Mouse (Mus musculus) small intestine, adult 2 months (tissue): ENCODE measurements around the gene Foxg1. TPM values are rescaled to one million over a fixed set of nuclear protein-coding genes. Genes with fewer than 3 reads are reported as not detected.

Experiments used
- H3K27ac ChIP-seq: fragments of 200-500 bp; 2 replicates; pipeline ENCODE4 v1.5.1; 2012; ENCODE audit warnings: low read depth, low read length, control low read depth, inconsistent platforms; ENCODE audit not compliant: insufficient read depth
- H3K27me3 ChIP-seq: fragments of 200-500 bp; 2 replicates; pipeline ENCODE4 v1.6.1; 2012; ENCODE audit warnings: mild to moderate bottlenecking, moderate library complexity, low read length, inconsistent platforms; ENCODE audit not compliant: control insufficient read depth, insufficient read depth
- H3K36me3 ChIP-seq: fragments of 200-500 bp; 2 replicates; pipeline ENCODE4 v1.6.1; 2012; ENCODE audit warnings: mild to moderate bottlenecking, low read length, control low read depth, inconsistent platforms; ENCODE audit not compliant: control insufficient read depth, insufficient read depth
- H3K4me1 ChIP-seq: fragments of 200-500 bp; 2 replicates; pipeline ENCODE4 v1.6.1; 2012; ENCODE audit warnings: low read length, inconsistent platforms, mixed read lengths; ENCODE audit not compliant: control insufficient read depth, insufficient read depth, insufficient read length
- H3K4me3 ChIP-seq: fragments of 200-500 bp; 2 replicates; pipeline ENCODE4 v1.5.1; 2012; ENCODE audit warnings: low read depth, mild to moderate bottlenecking, control low read depth, inconsistent platforms, low read length, moderate library complexity
- CTCF ChIP-seq: fragments of 200-500 bp; IDR thresholded peaks from 2 replicates; pipeline ENCODE4 v1.5.1; 2012; ENCODE audit warnings: low read depth, mild to moderate bottlenecking, control low read depth, inconsistent platforms, low read length, moderate library complexity, mixed read lengths; ENCODE audit not compliant: insufficient replicate concordance, insufficient read length; ENCODE audit errors: extremely low read depth
- POLR2A ChIP-seq: fragments of 200-500 bp; IDR thresholded peaks from 2 replicates; pipeline ENCODE4 v1.6.1; 2012; ENCODE audit warnings: low read depth, mild to moderate bottlenecking, control low read depth, inconsistent platforms, low read length, moderate library complexity
- WGBS: fragments of 180-500 bp; shearing (Covaris S2); methylation state at CpG from one replicate; pipeline ENCODE4 v1.1.7; 2018; 5-methylcytosine and 5-hydroxymethylcytosine counted together
- polyA plus RNA-seq: library from polyadenylated mRNA; depleted of rRNA; stranded (reverse); fragments of >200 nt; gene quantifications from 2 replicates; pipeline ENCODE4 v1.2.3, GENCODE M21; 2012; rRNA removed

Foxg1 gene
- polyA plus RNA-seq, result not detected in 2 replicates

GRCm38 (mm10) chr12:49382565-49383520, at the start of gene Foxg1:
TSS of gene Foxg1 (plus strand) at chr12:49382660.
- H3K36me3 ChIP-seq, result no peaks in the 10 kb centered on the region
- no peak within 1 kb of the TSS for H3K27ac ChIP-seq
- peaks cover 43% of the 10 kb centered on the region for H3K27me3 ChIP-seq
- TF ChIP-seq POLR2A, result no peak
- no peak for TF ChIP-seq CTCF
- H3K4me1 ChIP-seq, result no peaks in the 10 kb centered on the region; the same call in 1 of the 2 replicates
- WGBS, result 4% methylated on average over 61 of the region's 61 CpGs
- no peak within 1 kb of the TSS for H3K4me3 ChIP-seq

GRCm38 (mm10) chr12:49349697-49350096, 32.8 kb upstream of the Foxg1 start:
- H3K27me3 ChIP-seq, result no peaks in the 10 kb centered on the region
- no peak overlapping the region for H3K4me3 ChIP-seq
- WGBS, result 88% methylated on average over 10 of the region's 10 CpGs
- H3K4me1 ChIP-seq, result no peaks in the 10 kb centered on the region
- H3K36me3 ChIP-seq, result no peaks in the 10 kb centered on the region
- TF ChIP-seq CTCF (no peak), POLR2A (no peak)
- no peak overlapping the region for H3K27ac ChIP-seq

- 62% methylated on average over 1 of the region's 1 CpGs for WGBS
- Histone ChIP-seq H3K36me3 (no peaks in the 10 kb centered on the region), H3K27ac (no peak overlapping the region), H3K4me3 (no peak overlapping the region), H3K4me1 (no peaks in the 10 kb centered on the region), H3K27me3 (peaks cover 4% of the 10 kb centered on the region)
- TF ChIP-seq CTCF (no peak), POLR2A (no peak)
Observed at GRCm38 (mm10) chr12:49368931-49369330, 13.5 kb upstream of the Foxg1 start.

GRCm38 (mm10) chr12:49372170-49372569, 10.3 kb upstream of the Foxg1 start:
- TF ChIP-seq POLR2A (no peak), CTCF (no peak)
- no peak overlapping the region for H3K4me3 ChIP-seq
- H3K27ac ChIP-seq, result no peak overlapping the region
- no peaks in the 10 kb centered on the region for H3K36me3 ChIP-seq
- H3K27me3 ChIP-seq, result peaks cover 21% of the 10 kb centered on the region
- H3K4me1 ChIP-seq, result no peaks in the 10 kb centered on the region

- no peak for TF ChIP-seq POLR2A
- no peak for TF ChIP-seq CTCF
- H3K4me3 ChIP-seq, result no peak overlapping the region
- WGBS, result 18% methylated on average over 5 of the region's 5 CpGs
- H3K4me1 ChIP-seq, result no peaks in the 10 kb centered on the region
- H3K27me3 ChIP-seq, result peaks cover 24% of the 10 kb centered on the region
- no peaks in the 10 kb centered on the region for H3K36me3 ChIP-seq
- no peak overlapping the region for H3K27ac ChIP-seq
Observed at GRCm38 (mm10) chr12:49373176-49373575, 9.3 kb upstream of the Foxg1 start.

GRCm38 (mm10) chr12:49373821-49374605, 8.4 kb upstream of the Foxg1 start:
- H3K27ac ChIP-seq, result no peak overlapping the region
- 6% methylated on average over 24 of the region's 24 CpGs for WGBS
- H3K36me3 ChIP-seq, result no peaks in the 10 kb centered on the region
- no peaks in the 10 kb centered on the region for H3K4me1 ChIP-seq
- H3K4me3 ChIP-seq, result no peak overlapping the region
- TF ChIP-seq CTCF (no peak), POLR2A (no peak)
- H3K27me3 ChIP-seq, result peaks cover 24% of the 10 kb centered on the region

DNA sequence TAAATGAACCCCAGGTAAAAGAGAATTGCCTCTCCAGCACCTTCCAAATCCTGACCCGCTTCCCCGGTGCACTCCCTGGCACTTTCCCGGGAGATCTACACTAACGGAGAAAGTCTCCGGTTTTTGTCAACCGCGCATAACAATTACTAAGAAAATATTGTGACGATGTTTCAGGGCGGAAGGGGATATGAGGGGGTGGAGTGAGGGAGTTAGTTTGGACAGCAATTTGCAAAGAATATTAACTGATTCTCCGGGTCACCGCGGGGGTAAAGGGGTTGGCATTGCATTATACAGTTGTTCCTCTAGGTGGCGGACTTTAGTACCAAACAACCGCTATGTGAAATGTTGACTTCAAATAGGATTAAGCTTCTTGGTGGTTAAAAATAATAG, 7.9 kb upstream of the Foxg1 start:
- 3% methylated on average over 14 of the region's 14 CpGs for WGBS
- H3K36me3 ChIP-seq, result no peaks in the 10 kb centered on the region
- no peak for TF ChIP-seq CTCF
- no peak overlapping the region for H3K4me3 ChIP-seq
- no peaks in the 10 kb centered on the region for H3K4me1 ChIP-seq
- no peak overlapping the region for H3K27ac ChIP-seq
- H3K27me3 ChIP-seq, result peaks cover 24% of the 10 kb centered on the region
